Mouse (Mus musculus) bone marrow, adult 2 months (tissue): ENCODE data around the gene Mrpl32.

Experiments used
- CTCF ChIP-seq: fragments of 200-500 bp; IDR thresholded peaks from 2 replicates; pipeline ENCODE4 v1.5.1; 2011; ENCODE audit warnings: low read length, control low read depth; ENCODE audit not compliant: control insufficient read depth, insufficient read depth
- POLR2A ChIP-seq: fragments of 200-500 bp; IDR thresholded peaks from 2 replicates; pipeline ENCODE4 v1.6.1; 2011; ENCODE audit warnings: low read depth, mild to moderate bottlenecking, control low read depth, low read length, borderline replicate concordance; ENCODE audit not compliant: control insufficient read depth

DNA sequence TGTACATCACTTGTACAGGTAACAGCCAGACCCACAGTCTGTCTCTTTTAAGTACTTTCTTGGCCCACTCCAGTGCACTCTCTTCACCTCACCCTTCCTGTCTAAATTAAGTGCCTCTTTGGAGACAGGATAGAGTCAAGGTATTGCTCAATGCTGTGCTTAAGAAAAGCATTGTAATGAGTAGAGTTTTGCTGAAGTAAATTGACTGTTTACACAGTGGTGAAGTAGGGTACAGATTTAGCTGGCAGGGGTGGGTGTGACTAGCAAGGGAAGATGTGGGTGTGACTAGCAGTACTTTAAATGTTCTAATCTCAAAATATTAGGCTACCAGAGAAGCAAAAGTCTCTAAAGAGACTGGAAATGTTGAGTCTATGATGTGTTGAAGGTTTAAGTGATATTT lies 5.3 kb downstream of the Mrpl32 start:
- no peak for TF ChIP-seq CTCF
- no peak for TF ChIP-seq POLR2A
